Mouse (Mus musculus) heart, adult 2 months (tissue): ENCODE data around the gene Tekt4. TPM values are rescaled to one million over a fixed set of nuclear protein-coding genes. Genes with fewer than 3 reads are reported as not detected.

Source experiments
- DNase-seq, 2 experiments: peaks; one replicate each; pipeline ENCODE4 v3.0.0; 2021
- H3K27ac ChIP-seq: fragments of 200-600 bp; 2 replicates; pipeline ENCODE4 v1.8.1; 2022
- H3K27me3 ChIP-seq: fragments of 200-500 bp; 2 replicates; pipeline ENCODE4 v1.6.1; 2012; ENCODE audit warnings: mild to moderate bottlenecking, low read length, inconsistent platforms, mixed read lengths; ENCODE audit not compliant: control insufficient read depth, insufficient read depth
- H3K36me3 ChIP-seq: fragments of 200-500 bp; 2 replicates; pipeline ENCODE4 v1.6.1; 2012; ENCODE audit warnings: low read length, inconsistent platforms; ENCODE audit not compliant: control insufficient read depth, insufficient read depth
- H3K4me1 ChIP-seq: fragments of 200-500 bp; 2 replicates; pipeline ENCODE4 v1.6.1; 2011; ENCODE audit warnings: low read length; ENCODE audit not compliant: control insufficient read depth, insufficient read depth
- H3K4me3 ChIP-seq: fragments of 200-600 bp; 2 replicates; pipeline ENCODE4 v1.8.1; 2022
- H3K79me2 ChIP-seq: fragments of 200-500 bp; replicated peaks from 2 replicates; pipeline ENCODE4 v1.6.1; 2012; ENCODE audit warnings: mild to moderate bottlenecking, inconsistent platforms, low read length, moderate library complexity, mixed read lengths; ENCODE audit not compliant: control insufficient read depth, insufficient read depth
- H3K9ac ChIP-seq: fragments of 200-500 bp; 2 replicates; pipeline ENCODE4 v1.6.1; 2012; ENCODE audit warnings: low read depth, mild to moderate bottlenecking, control low read depth, inconsistent platforms, low read length, mixed read lengths
- CTCF ChIP-seq: fragments of 200-600 bp; IDR thresholded peaks from 2 replicates; pipeline ENCODE4 v1.8.1; 2022; ENCODE audit warnings: antibody characterized with exemption, mild to moderate bottlenecking, moderate library complexity
- EP300 ChIP-seq: fragments of 200-500 bp; IDR thresholded peaks from 2 replicates; pipeline ENCODE4 v1.6.1; 2011; ENCODE audit warnings: low read depth, low read length, control low read depth; ENCODE audit not compliant: insufficient read depth
- POLR2A ChIP-seq: fragments of 200-500 bp; IDR thresholded peaks from 2 replicates; pipeline ENCODE4 v1.6.1; 2011; ENCODE audit warnings: mild to moderate bottlenecking, low read depth, low read length, control low read depth; ENCODE audit not compliant: insufficient read depth
- WGBS: fragments of 180-500 bp; shearing (Covaris S2); methylation state at CpG from one replicate; pipeline ENCODE4 v1.1.7; 2018; 5-methylcytosine and 5-hydroxymethylcytosine counted together
- intact Hi-C: fragments of 180-260 bp; cut with DNase I; formaldehyde crosslinking; loops from one replicate; pipeline ENCODE4 v1.15.1; 2025
- polyA plus RNA-seq: library from polyadenylated mRNA; depleted of rRNA; stranded (reverse); fragments of >200 nt; gene quantifications from 2 replicates; pipeline ENCODE4 v1.2.3, GENCODE M21; 2012; rRNA removed
- total RNA-seq, 2 experiments: library from RNA; stranded (reverse); gene quantifications; 2 replicates each; pipeline ENCODE4 v1.2.3; 2021

The Tekt4 gene
- total and polyA plus RNA-seq, 3 experiments = 1.2 TPM; not detected in 2

- intact Hi-C loops = no loop called here
- Histone ChIP-seq H3K79me2 (no peaks in the 10 kb centered on the region), H3K4me3 (no peak overlapping the region), H3K27ac (no peak overlapping the region), H3K4me1 (no peaks in the 10 kb centered on the region), H3K27me3 (no peaks in the 10 kb centered on the region; the same call in 1 of the 2 replicates), H3K9ac (no peak overlapping the region), H3K36me3 (no peaks in the 10 kb centered on the region)
- no peak for DNase-seq
- TF ChIP-seq EP300 (no peak), POLR2A (no peak), CTCF (no peak)
- WGBS = 84% methylated on average over 2 of the region's 2 CpGs
Observed at GRCm38 (mm10) chr17:25514055-25514454, 59.6 kb downstream of the Tekt4 start.

DNA sequence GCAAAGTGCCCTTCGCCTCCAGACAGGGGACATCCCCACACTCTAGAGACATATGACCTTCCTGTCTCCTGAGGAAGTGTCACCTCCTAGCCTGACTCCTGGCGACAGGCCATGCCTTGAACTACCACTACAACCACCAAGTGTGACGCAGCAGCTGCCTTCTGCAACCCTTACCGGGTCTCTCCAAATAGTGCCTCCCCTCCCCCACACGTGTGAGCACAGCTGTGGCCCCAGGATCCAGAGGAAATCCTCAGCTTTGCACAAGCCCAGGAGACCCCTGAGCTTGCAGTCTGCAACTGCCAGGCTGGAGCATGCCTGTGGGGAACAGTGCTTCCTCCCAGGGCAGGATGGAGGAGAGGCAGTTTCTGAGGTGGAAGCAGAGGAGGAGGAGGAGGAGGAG lies 61.9 kb downstream of the Tekt4 start:
- intact Hi-C loops = no loop called here
- no peak for TF ChIP-seq CTCF
- no peak for TF ChIP-seq EP300

DNA sequence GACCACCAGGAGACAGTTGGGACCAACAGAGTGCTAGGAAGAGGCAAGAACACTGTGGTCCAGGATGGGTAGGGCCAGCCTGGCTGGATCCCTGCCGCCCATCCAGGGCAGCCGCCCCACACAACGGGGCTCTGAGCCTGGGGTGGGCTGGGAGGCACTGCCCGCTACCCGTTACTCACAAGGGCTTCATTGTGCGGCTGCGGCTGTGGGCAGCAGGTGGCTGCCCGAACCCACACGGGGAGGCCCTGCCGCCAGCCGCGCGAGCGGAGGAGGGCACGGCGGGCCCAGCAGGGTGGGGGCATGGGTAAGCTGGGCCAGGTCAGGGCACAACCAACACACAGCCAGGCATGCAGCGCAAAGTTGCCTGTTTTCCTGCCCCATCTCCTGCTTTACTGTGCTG lies 63.7 kb downstream of the Tekt4 start:
- intact Hi-C loops = no loop called here
- TF ChIP-seq POLR2A (no peak), CTCF (no peak), EP300 (no peak)
- Histone ChIP-seq H3K4me1 (no peaks in the 10 kb centered on the region), H3K36me3 (no peaks in the 10 kb centered on the region), H3K27me3 (no peaks in the 10 kb centered on the region), H3K9ac (no peak overlapping the region), H3K27ac (no peak overlapping the region), H3K4me3 (no peak overlapping the region), H3K79me2 (no peaks in the 10 kb centered on the region)
- no peak for DNase-seq
- 86% methylated on average over 17 of the region's 17 CpGs for WGBS

More for the DNA sequence above, 61.9 kb downstream of the Tekt4 start:
- Histone ChIP-seq H3K4me3 (no peak overlapping the region), H3K27me3 (no peaks in the 10 kb centered on the region), H3K4me1 (no peaks in the 10 kb centered on the region), H3K79me2 (no peaks in the 10 kb centered on the region), H3K27ac (no peak overlapping the region), H3K9ac (no peak overlapping the region), H3K36me3 (no peaks in the 10 kb centered on the region)
- no peak for DNase-seq
- 14% methylated on average over 5 of the region's 5 CpGs for WGBS

DNA sequence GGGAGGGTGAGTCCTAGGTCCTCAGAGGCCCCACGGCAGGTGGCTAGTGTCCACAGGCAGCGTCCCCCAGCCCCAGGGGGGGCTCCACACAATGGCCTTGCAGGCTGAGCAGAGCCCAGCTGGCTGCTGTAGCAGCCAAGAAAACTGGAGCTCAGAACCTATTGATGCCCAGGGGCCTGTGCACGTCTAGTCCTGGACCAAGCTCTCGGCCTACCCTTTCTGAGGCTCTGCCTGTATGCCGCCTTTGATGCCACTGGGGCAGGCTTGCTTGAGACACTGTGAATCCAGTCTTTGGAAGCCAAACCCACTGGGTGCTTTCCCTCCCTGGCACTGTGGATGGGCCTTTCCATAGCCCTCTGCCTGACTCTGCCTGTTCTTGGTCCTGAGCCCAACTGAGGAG lies 65.1 kb downstream of the Tekt4 start:
- 85% methylated on average over 5 of the region's 5 CpGs for WGBS
- Histone ChIP-seq H3K4me1 (no peaks in the 10 kb centered on the region), H3K9ac (no peak overlapping the region), H3K79me2 (no peaks in the 10 kb centered on the region), H3K36me3 (no peaks in the 10 kb centered on the region), H3K4me3 (no peak overlapping the region), H3K27me3 (no peaks in the 10 kb centered on the region), H3K27ac (no peak overlapping the region)
- DNase-seq = no peak
- TF ChIP-seq CTCF = no peak
- no peak for TF ChIP-seq EP300
- TF ChIP-seq POLR2A = no peak
- intact Hi-C loops = no loop called here

DNA sequence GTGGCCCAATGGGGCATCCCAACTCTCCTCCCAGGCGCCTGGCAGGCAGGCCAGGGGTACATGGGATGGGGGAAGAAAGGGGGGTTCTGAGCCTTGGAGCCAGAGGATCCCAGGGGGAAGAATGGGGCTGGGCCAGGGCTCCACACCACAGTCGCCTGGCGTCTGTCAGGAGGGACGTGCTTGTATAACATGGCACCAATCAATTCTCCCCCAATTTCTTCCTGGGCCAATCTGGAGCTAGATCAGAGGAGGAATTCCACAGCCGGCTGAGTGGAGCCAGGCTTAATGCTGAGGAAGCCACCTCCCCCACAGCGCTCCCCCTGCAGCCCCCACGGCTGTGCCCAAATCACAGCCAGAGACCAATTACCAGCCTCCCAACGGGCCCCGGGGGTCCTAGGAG lies 66.1 kb downstream of the Tekt4 start:
- intact Hi-C loops = no loop called here
- H3K36me3 ChIP-seq = no peaks in the 10 kb centered on the region
- DNase-seq = no peak
- H3K9ac ChIP-seq = no peak overlapping the region
- H3K4me3 ChIP-seq = no peak overlapping the region
- WGBS = 40% methylated on average over 9 of the region's 9 CpGs
- no peak for TF ChIP-seq POLR2A
- TF ChIP-seq CTCF = no peak
- TF ChIP-seq EP300 = no peak
- H3K4me1 ChIP-seq = no peaks in the 10 kb centered on the region
- no peaks in the 10 kb centered on the region for H3K79me2 ChIP-seq
- no peak overlapping the region for H3K27ac ChIP-seq
- H3K27me3 ChIP-seq = no peaks in the 10 kb centered on the region

GRCm38 (mm10) chr17:25522080-25522479 lies 67.7 kb downstream of the Tekt4 start:
- Histone ChIP-seq H3K36me3 (no peaks in the 10 kb centered on the region), H3K9ac (no peak overlapping the region), H3K79me2 (no peaks in the 10 kb centered on the region), H3K27me3 (no peaks in the 10 kb centered on the region), H3K27ac (no peak overlapping the region), H3K4me1 (no peaks in the 10 kb centered on the region), H3K4me3 (no peak overlapping the region)
- WGBS = 83% methylated on average over 12 of the region's 12 CpGs
- TF ChIP-seq POLR2A = no peak
- TF ChIP-seq EP300 = no peak
- TF ChIP-seq CTCF = no peak
- intact Hi-C loops = no loop called here
- DNase-seq = no peak

Other genes starting within 250 kb of the Tekt4 start
- 10 to 100 TPM; 13.6 to 16.1 TPM for gene Gnptg, start 214.5 kb upstream of the Tekt4 start, total RNA-seq
- 18.0 and 19.5 TPM in 2 replicates for gene Gnptg, start 214.5 kb upstream of the Tekt4 start, polyA plus RNA-seq
- 1 to 10 TPM; 6.9 to 8.2 TPM for gene Tsr3, start 214.4 kb upstream of the Tekt4 start, total RNA-seq
- gene Tsr3, start 214.4 kb upstream of the Tekt4 start, polyA plus RNA-seq = 7.1 TPM in 2 replicates
- gene Baiap3, start 198.3 kb upstream of the Tekt4 start, total RNA-seq = under 1 TPM; 0.32 to 0.39 TPM
- gene Baiap3, start 198.3 kb upstream of the Tekt4 start, polyA plus RNA-seq = 0.79 and 1.5 TPM in 2 replicates
- 10 to 100 TPM; 88.3 to 90.3 TPM for gene Ube2i, start 180.0 kb upstream of the Tekt4 start, total RNA-seq
- gene Ube2i, start 180.0 kb upstream of the Tekt4 start, polyA plus RNA-seq = 69.7 and 94.6 TPM in 2 replicates
- gene Prss34, start 156.2 kb upstream of the Tekt4 start, total RNA-seq = under 1 TPM; 0.21 to 0.36 TPM
- gene Prss34, start 156.2 kb upstream of the Tekt4 start, polyA plus RNA-seq = 0.14 and 0.35 TPM in 2 replicates
- gene Prss28, start 146.0 kb upstream of the Tekt4 start, total RNA-seq = not detected
- gene Prss28, start 146.0 kb upstream of the Tekt4 start, polyA plus RNA-seq = not detected in 2 replicates
- gene Prss29, start 136.0 kb upstream of the Tekt4 start, total RNA-seq = not detected
- gene Prss29, start 136.0 kb upstream of the Tekt4 start, polyA plus RNA-seq = not detected in 2 replicates
- gene Tpsab1, start 109.1 kb upstream of the Tekt4 start, total RNA-seq = under 1 TPM; 0.70 to 0.82 TPM
- 0.12 and 0.31 TPM in 2 replicates for gene Tpsab1, start 109.1 kb upstream of the Tekt4 start, polyA plus RNA-seq
- gene Tpsb2, start 88.3 kb upstream of the Tekt4 start, total RNA-seq = 1 to 10 TPM; 1.4 to 2.5 TPM
- 6.3 and 8.2 TPM in 2 replicates for gene Tpsb2, start 88.3 kb upstream of the Tekt4 start, polyA plus RNA-seq
- not detected for gene Tpsg1, start 85.3 kb upstream of the Tekt4 start, total RNA-seq
- 0.47 and 0.61 TPM in 2 replicates for gene Tpsg1, start 85.3 kb upstream of the Tekt4 start, polyA plus RNA-seq
- 1 to 10 TPM; 4.5 to 5.5 TPM for gene Cacna1h, start 20.8 kb upstream of the Tekt4 start, total RNA-seq
- 20.4 and 23.2 TPM in 2 replicates for gene Cacna1h, start 20.8 kb upstream of the Tekt4 start, polyA plus RNA-seq
- gene Sstr5, start 42.7 kb downstream of the Tekt4 start, total RNA-seq = not detected
- gene Sstr5, start 42.7 kb downstream of the Tekt4 start, polyA plus RNA-seq = not detected in 2 replicates
- under 1 TPM; 0.30 to 0.44 TPM for gene Sox8, start 116.1 kb downstream of the Tekt4 start, total RNA-seq
- 0.57 and 0.67 TPM in 2 replicates for gene Sox8, start 116.1 kb downstream of the Tekt4 start, polyA plus RNA-seq
- 10 to 100 TPM; 28.7 to 33.5 TPM for gene Lmf1, start 124.5 kb downstream of the Tekt4 start, total RNA-seq
- 32.7 and 41.8 TPM in 2 replicates for gene Lmf1, start 124.5 kb downstream of the Tekt4 start, polyA plus RNA-seq